Mouse (Mus musculus): ENCODE results near the gene Zfp513. TPM values are rescaled to one million over a fixed set of nuclear protein-coding genes. Genes with fewer than 3 reads are reported as not detected.

Gene Zfp513
- polyA plus RNA-seq, 1 experiment = 44.6 TPM

- DNase-seq (ENCODE audit: extremely low spot score in 1 of 2, low spot score in 1 of 2) = peak; percentile 96 to 99
Observed at GRCm38 (mm10) chr5:31179766-31180630, 22.1 kb downstream of the Zfp513 start, which contains the start of the genes Gm29609 and Gtf3c2. TSS of gene Gm29609 (minus strand) at chr5:31179911. TSS of gene Gtf3c2 (minus strand) at chr5:31180144.

DNA sequence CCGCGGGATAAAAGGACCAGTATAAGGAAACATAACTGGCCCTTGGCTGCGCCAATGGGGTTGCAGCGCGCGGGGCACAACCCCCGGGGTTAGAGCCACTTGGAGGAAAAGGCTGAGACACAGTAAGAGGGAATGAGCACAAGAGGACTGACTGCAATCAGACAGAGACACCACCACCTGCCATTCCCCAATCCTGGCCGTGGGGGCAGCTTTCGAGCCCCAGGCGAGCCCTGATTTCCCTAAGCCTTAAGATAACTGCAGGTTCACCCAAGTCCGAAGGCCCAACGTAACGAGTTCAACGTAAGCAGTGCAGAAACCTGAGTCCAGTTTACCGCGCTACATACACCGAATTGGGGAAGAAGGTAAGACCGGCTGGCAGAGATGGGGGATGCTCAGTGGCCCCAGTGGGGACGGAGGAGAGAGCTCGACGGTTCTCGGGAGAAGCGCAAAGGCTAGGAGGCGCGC is 22.8 kb downstream of the Zfp513 start:
- DNase-seq (ENCODE audit: extremely low spot score in 1 of 2, low spot score in 1 of 2) = no peak

GRCm38 (mm10) chr5:31168630-31169029 is 33.5 kb downstream of the Zfp513 start:
- DNase-seq (ENCODE audit: extremely low spot score in 1 of 2, low spot score in 1 of 2) = no peak

- DNase-seq (ENCODE audit: extremely low spot score in 1 of 2, low spot score in 1 of 2) = no peak
Observed at GRCm38 (mm10) chr5:31164878-31165277, 37.2 kb downstream of the Zfp513 start.

DNA sequence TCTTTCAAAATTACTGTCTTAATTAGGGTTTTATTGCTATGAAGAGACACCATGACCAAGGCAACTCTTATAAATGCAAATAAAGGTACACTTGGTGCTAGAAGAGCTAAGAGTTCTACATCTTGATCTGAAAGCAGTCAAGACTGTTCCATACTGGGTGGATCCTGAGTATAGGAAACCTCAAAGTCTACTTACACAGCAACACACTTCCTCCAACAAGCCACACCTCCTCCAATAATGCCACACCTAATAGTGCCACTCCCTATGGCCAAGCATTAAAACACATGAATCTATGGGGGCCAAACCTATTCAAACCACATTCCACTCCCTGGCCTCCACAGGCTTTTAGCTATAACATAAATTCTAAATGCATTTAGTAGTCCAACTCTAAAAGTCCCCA is 39.6 kb downstream of the Zfp513 start:
- no peak for DNase-seq (ENCODE audit: extremely low spot score in 1 of 2, low spot score in 1 of 2)

DNA sequence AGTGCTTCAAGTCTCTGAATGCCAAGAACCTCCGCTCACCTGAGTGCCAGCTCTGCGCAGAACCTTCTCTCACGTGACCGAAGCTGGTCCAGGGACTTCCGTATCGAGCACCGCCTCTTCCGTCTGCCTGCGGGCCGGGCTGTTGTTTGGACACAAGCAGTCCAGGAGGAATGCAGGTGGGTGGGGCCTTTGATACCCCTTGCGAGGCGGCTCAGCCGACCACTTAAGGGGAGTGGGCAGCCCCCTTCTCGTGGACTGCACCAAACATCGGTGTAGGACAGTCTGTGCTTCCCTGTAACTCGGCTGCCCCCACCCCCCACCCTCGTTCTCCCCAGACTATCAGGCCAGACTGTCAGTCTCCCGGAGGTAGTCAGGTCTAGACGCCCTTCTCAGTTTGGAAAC is 48.0 kb downstream of the Zfp513 start, which contains the start of gene Mpv17:
Gene Mpv17, minus strand, starts transcription at position 100 of the 402 bp plus-strand sequence.
- peak; percentile 73 to 84 for DNase-seq (ENCODE audit: extremely low spot score in 1 of 2, low spot score in 1 of 2)

- no peak for DNase-seq (ENCODE audit: extremely low spot score in 1 of 2, low spot score in 1 of 2)
Observed at GRCm38 (mm10) chr5:31153516-31154151, 48.5 kb downstream of the Zfp513 start.

DNA sequence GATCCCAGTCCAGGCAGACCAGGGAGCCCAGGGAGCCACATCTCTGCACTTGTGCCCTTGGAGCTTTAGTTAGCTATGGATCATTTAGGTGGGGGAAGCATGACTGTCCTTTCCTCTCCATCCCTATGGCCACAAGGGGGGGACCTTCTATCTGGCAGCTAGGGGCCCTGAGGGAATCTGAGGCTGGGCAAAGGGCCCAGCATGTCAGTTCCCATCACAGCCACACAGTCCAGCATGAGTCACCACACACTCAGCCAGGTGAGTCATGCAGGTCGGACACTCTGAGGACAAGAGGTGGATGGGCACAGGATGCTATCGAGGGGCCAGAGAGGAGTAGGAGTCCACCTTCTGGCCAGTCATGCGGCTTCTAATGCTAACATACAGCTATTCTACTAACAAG is 50.4 kb downstream of the Zfp513 start:
- no peak for DNase-seq (ENCODE audit: extremely low spot score in 1 of 2, low spot score in 1 of 2)

GRCm38 (mm10) chr5:31149781-31150180 is 52.3 kb downstream of the Zfp513 start:
- no peak for DNase-seq (ENCODE audit: extremely low spot score in 1 of 2, low spot score in 1 of 2)

Other genes starting within 250 kb of the Zfp513 start
- 192 and 208 TPM in 2 replicates for gene Preb, start 241.9 kb downstream of the Zfp513 start, polyA plus RNA-seq (2012; rRNA removed)
- 0.20 and 0.21 TPM in 2 replicates for gene Tcf23, start 233.6 kb downstream of the Zfp513 start, polyA plus RNA-seq (2012; rRNA removed)
- 175 TPM in 2 replicates for gene Atraid, start 154.0 kb downstream of the Zfp513 start, polyA plus RNA-seq (2012; rRNA removed)
- gene Slc5a6, start 153.4 kb downstream of the Zfp513 start, polyA plus RNA-seq (2012; rRNA removed) = 33.1 and 35.2 TPM in 2 replicates
- 14.8 and 18.0 TPM in 2 replicates for gene Cad, start 147.5 kb downstream of the Zfp513 start, polyA plus RNA-seq (2012; rRNA removed)
- not detected in 2 replicates for gene Dnajc5g, start 96.0 kb downstream of the Zfp513 start, polyA plus RNA-seq (2012; rRNA removed)
- gene Slc30a3, start 94.1 kb downstream of the Zfp513 start, polyA plus RNA-seq (2012; rRNA removed) = 140 and 173 TPM in 2 replicates
- gene Trim54, start 85.6 kb downstream of the Zfp513 start, polyA plus RNA-seq (2012; rRNA removed) = 0.64 and 2.0 TPM in 2 replicates
- 2.0 and 2.7 TPM in 2 replicates for gene Ucn, start 63.5 kb downstream of the Zfp513 start, polyA plus RNA-seq (2012; rRNA removed)
- 98.3 and 108 TPM in 2 replicates for gene Mpv17, start 48.1 kb downstream of the Zfp513 start, polyA plus RNA-seq (2012; rRNA removed)
- 3.0 and 4.0 TPM in 2 replicates for gene Gm29609, start 22.4 kb downstream of the Zfp513 start, polyA plus RNA-seq (2012; rRNA removed)
- gene Gtf3c2, start 22.2 kb downstream of the Zfp513 start, polyA plus RNA-seq (2012; rRNA removed) = 80.3 and 89.9 TPM in 2 replicates
- gene Snx17, start 9.1 kb downstream of the Zfp513 start, polyA plus RNA-seq (2012; rRNA removed) = 86.9 and 89.2 TPM in 2 replicates
- 50.6 and 63.3 TPM in 2 replicates for gene Eif2b4, start 8.9 kb downstream of the Zfp513 start, polyA plus RNA-seq (2012; rRNA removed)
- gene Ppm1g, start 18.4 kb upstream of the Zfp513 start, polyA plus RNA-seq (2012; rRNA removed) = 90.8 and 98.9 TPM in 2 replicates
- 99.9 and 116 TPM in 2 replicates for gene Nrbp1, start 38.6 kb upstream of the Zfp513 start, polyA plus RNA-seq (2012; rRNA removed)
- gene Gm9970, start 38.9 kb upstream of the Zfp513 start, polyA plus RNA-seq (2012; rRNA removed) = not detected in 2 replicates
- 3.0 and 3.2 TPM in 2 replicates for gene Krtcap3, start 49.4 kb upstream of the Zfp513 start, polyA plus RNA-seq (2012; rRNA removed)
- gene Ift172, start 88.8 kb upstream of the Zfp513 start, polyA plus RNA-seq (2012; rRNA removed) = 69.6 and 78.0 TPM in 2 replicates
- 132 and 178 TPM in 2 replicates for gene Fndc4, start 93.8 kb upstream of the Zfp513 start, polyA plus RNA-seq (2012; rRNA removed)
- 0.16 and 0.23 TPM in 2 replicates for gene Gckr, start 95.1 kb upstream of the Zfp513 start, polyA plus RNA-seq (2012; rRNA removed)